Mouse (Mus musculus): ENCODE measurements at regions not wholly inside any gene's neighbourhood (a gene's known extent, or its start where the extent isn't known, plus 50 kb on each side); places are given as distances from the start of the nearest gene placed in this dataset.

GRCm38 (mm10) chr19:14347429-14347828 is 250.4 kb downstream of the Tle4 start:
- TF ChIP-seq CTCF (IDR thresholded peaks at IDR 0.05; ENCODE audit: low read depth) (no peak), EP300 (IDR thresholded peaks at IDR 0.05; ENCODE audit: low read depth) (no peak)

All from heart, postnatal 0 days (tissue).